Mouse (Mus musculus) heart, adult 2 months (tissue): ENCODE results near the gene Adgrl4.

ENCODE experiments used
- CTCF ChIP-seq: fragments of 200-600 bp; IDR thresholded peaks from 2 replicates; pipeline ENCODE4 v1.8.1; 2022; ENCODE audit warnings: antibody characterized with exemption, mild to moderate bottlenecking, moderate library complexity
- EP300 ChIP-seq: fragments of 200-500 bp; IDR thresholded peaks from 2 replicates; pipeline ENCODE4 v1.6.1; 2011; ENCODE audit warnings: low read depth, low read length, control low read depth; ENCODE audit not compliant: insufficient read depth
- POLR2A ChIP-seq: fragments of 200-500 bp; IDR thresholded peaks from 2 replicates; pipeline ENCODE4 v1.6.1; 2011; ENCODE audit warnings: mild to moderate bottlenecking, low read depth, low read length, control low read depth; ENCODE audit not compliant: insufficient read depth

DNA sequence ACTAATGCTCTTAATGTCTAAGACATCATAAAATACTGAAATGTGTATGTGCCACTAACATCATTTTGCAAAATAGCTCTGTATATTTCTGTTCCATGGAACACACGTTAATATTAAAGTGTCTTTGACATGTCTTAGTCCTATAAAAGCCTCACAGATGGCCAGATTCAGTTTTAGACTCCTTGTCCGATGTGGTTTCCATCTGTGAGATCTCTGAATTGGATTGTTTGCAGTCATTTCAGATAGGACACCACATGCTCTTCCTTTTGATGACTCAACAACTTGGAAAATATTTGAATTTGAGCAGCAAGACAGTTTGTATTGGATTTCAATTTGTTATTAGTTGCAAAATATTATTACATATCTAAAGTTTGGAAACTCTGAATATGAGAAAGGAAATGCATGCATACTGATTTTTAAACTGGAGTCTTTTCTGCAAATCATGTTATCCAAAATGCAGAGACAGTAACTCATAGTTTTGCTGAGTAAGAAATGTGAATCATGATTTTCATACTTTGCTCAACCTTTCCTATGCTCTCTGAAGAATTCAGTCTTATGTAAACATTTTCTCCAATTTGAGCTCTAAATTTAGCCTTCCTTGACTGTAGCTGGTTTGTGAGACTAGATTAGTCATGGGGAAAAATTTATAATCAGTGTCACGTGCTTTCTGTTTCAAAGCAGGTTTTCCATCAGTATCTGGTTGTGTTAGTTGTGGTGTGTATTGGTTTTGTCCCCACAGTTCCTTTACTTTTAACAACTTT is 21.9 kb downstream of the Adgrl4 start:
- TF ChIP-seq CTCF (no peak), EP300 (no peak), POLR2A (no peak)
